Mouse (Mus musculus) gastrocnemius, postnatal 4 days (tissue): ENCODE measurements around the gene Gm26620. TPM values are rescaled to one million over a fixed set of nuclear protein-coding genes. Genes with fewer than 3 reads are reported as not detected.

ENCODE experiments used
- DNase-seq, 2 experiments: peaks; one replicate each; pipeline ENCODE4 v3.0.0; 2021 to 2022; ENCODE audit warnings: low spot score in 2 of 2, mixed read lengths in 2 of 2
- total RNA-seq, 2 experiments: library from RNA; stranded (reverse); gene quantifications; 2 replicates each; pipeline ENCODE4 v1.2.3; 2021

The Gm26620 gene
- total RNA-seq, 2 experiments from 2014 or later, result 0.59 to 0.67 TPM

DNA sequence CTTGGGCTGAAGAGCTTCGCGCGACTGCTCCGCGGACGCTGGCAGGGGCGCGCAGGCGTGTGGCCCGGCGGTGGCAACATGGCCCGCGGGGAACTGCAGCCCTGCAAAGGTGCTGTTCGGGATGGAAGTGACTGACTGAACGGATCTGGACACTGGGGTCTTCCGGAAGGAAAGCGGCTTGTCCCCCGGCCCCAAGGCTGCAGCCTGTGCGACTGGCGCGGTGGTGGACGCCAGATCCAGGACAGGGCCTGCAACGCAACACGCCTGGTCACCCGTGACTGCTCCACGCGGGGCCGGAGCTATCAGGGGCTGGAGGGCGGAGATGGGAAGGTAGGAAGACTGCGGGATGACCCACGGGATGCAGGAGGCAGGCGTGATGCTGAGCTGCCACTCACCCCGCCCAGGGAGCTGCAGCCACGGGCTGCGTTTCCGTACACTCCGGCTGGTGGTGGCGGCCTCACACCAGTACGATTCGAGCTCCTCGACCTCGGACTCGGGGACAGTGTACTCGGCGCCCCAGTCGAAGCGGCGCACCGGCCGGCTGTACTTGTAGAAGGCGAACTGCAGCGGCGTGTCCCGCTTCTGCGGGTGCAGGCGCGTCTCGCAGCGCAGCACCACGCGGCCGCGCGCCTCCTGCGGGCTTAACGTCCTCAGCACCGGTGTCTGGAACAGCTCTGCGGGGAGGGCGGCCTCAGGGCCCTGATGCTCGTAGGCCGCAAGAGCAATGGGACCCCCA is 22.8 kb downstream of the Gm26620 start:
- peak in 1 of 2 experiments; percentile 29 for DNase-seq

DNA sequence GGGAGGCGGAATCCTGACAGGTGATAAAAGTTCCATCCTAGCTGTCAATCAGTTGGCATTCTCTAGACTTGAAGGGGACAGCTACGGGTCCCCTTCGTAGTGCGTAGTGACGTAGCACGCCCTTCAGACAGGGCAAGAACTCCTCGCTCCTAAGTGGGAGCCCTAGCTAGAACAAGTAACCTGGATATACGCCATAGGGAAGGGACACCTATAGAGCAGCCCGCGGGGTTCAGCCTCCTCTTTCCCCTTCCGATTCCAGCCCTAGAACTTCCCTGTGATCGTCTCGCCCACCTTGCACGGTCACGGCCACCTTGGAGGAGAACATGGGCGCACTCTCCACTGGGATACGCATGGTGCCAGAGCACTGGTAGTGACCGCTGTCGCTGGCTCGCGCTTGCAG is 23.5 kb downstream of the Gm26620 start:
- DNase-seq, result no peak

DNA sequence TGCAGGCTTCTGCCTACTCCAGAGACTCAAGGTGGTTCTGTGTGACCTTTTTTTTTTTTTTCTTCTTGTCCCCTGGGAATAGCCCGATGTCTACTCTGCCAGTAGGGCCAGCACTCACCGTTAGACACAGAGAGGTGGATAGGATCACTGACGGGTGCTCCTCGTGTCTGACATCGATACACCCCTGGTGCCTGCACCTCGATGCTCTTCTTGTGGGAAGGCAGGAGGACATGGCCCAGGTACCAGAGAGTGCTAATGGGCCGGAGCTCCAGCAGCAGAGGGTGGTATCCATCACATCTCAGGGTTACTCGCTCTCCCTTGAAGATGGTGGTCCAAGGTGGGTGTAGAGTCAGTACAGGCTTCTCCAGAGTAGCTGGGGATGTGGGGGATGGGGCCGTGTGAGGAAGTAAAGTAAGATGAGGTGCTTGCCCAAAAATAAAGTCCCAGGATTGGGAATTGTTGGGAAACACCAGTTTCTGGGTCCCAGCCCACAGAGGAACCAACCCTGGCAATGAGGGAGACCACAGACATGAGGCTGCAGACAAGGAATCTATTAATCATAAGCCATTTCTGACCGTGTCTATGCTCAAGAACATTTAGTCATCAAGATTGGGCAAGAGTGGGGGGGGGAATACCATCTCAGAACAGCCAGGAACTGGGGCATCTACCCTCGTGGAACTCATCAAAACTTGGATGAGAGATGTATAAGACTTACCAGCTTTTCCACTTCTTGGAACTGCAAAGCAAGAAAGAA is 27.2 kb downstream of the Gm26620 start:
- no peak for DNase-seq

DNA sequence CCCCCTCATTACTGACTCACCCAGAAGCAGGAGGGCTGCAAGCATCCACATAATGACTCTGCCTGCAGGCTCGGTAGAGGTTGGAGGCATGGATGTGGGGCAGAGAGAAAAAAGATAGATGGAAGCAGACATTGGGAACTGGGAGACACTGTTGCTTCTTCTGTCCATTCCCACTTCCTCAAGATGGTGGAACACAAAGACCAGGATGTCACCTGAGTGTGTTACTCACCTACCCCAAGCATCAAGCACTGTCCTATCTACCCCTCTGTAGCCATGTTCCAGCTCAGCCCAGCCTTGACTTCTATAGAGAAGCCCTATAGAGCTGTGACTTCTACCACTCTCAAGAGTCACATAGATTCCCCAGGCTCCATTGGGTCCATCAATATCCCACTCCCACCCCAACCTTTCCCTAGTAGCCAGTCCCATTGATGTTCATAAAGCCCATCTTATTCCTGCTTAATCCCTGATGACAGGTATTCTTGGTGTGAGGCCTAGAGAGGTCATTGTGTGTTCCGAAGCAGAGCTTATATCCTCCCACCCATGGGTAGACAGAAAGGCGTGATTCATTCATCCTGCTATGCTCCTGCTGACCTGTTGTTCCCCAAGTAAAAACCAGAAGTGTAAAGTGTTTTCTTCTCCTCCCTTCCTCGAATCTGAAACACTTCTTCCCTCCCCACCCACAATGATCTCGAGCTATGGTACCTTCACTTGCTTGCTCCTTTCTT is 28.2 kb downstream of the Gm26620 start, which contains the start of gene Fcrlb:
Gene Fcrlb, minus strand, starts transcription at position 51 of the 725 bp plus-strand sequence.
- DNase-seq, result no peak

DNA sequence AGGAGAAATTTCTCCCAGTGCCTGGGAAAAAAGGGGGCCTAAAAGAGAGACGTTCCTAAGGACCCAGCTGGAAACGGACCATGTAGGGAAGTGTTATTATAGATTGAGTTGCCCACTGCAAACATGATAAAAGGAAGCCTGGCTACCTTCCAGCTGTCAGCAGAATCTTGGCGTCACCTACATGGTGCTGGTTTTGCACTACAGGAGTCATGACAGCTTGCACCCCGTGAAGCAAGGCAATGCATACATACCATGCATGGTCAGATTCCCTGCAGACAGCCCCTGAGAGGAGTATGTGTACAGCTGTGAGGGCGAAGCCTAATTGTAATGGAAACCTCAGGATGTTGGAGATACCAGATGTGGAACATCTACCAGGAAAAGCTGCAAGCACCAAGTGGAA is 30.8 kb downstream of the Gm26620 start:
- DNase-seq, result no peak

DNA sequence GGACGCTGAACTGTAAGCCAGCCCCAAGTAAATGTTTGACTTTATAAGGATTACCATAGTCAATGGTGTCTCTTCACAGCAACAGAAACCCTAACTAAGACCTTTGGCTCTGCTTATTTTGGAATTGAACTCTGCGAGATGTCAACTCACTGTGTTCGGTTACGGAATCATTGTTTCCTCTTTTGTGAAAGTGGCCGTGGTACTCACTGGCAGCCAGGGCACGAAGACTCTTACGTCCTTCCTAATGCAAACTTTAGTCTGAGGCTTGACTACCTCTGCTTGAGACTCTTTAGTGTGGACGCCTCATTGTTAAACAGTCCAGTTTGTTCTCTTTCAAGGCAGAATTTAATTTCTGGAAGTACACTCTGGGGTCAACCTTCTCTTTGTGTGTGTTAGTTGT is 34.4 kb downstream of the Gm26620 start:
- DNase-seq, result no peak

DNA sequence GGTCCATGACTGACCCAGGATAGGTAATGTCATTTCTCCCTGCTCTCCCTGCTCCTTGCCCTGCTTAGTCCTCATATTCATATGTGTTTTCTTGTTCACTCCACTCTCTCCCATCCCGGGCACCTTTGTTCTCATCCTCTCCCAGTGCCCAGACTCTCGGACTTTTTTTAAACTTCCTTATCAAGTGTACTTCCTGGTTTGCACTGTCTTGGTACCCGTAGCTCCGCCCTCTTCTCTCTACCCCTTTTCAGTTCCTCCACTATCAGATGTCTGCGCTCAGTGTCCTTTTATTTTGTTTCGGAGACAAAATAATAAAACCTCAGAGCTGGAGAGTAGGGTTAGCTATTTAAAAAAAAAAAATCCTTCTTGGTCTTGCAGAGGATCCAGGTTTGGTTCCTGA is 39.6 kb downstream of the Gm26620 start:
- no peak for DNase-seq

DNA sequence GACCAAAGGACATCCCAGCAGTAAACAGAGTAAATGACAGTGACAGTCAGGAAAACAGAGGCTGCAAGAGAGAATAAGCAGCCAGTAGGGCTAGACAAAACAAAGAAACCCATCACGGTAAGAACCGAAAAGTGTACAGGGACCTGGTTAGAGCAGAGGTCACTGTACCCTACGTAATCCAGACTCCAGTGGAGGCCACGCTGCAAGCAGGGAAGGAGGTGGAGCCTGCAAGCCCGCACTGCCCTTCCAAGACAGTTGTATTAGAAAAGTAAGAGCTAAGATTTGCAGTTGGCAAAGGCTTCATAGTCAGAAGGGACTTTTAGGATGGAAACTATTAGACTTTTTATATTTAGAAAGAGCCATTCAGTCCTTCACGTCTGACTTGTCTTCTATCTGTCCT is 42.1 kb downstream of the Gm26620 start:
- no peak for DNase-seq

DNA sequence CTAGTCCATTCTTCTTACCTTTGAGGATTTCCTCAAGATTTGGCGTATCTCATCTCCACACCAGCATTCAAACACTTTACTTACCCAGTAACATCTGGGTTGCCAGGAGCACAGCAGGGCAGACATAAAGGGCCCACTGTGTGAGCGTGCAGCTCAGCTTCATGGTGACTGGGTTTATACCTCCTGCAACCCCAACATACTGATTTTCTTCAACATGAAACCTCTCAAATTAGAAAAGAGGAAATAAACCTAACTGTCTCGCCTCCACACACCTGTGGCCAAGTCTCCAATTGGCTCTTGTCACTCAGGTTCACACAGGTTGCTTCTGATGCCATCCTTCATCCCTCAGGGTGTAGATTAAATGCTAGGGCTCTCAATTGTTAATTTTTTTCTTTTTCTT is 42.5 kb downstream of the Gm26620 start, which contains the start of gene Fcrla:
Gene Fcrla, minus strand, starts transcription at position 206 of the 400 bp plus-strand sequence.
- no peak for DNase-seq

DNA sequence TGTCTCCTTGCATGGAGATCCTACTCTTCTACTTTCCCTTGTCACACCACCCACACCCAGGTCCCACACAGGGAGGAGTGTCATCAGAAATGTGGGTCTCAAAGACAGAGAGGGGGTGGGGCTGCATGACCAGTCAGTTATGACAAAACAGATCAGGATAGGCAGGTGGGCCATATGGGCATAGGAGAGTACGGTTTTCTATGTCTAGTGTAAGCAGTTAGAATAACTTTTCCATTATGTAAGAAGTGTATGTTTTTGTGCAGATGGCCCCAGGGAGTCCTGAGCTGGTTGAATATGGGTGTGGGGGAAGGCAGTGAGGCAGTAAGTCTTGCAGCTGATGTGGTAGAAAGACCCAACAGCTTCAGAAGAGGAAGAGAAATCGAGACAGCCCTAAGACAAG is 43.6 kb downstream of the Gm26620 start:
- no peak for DNase-seq

DNA sequence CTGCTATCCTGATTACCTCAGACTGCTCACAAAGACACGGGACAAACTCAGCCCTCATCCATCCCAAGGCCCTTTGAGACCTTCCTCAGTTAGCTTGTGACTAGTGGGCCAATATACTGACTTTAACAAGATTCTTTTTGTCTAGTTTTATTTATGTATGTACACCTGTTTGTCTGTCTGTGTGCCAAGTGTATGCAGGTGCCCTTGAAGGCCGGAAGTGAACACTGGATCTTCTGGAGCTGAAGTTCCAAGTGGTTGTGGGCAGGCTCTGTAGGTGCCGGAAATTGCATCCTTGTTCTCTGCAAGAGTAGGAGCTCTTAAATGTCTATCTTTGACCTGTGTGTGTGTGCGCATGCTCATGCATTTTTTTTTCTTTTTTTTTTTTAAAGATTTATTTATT is 44.4 kb downstream of the Gm26620 start:
- DNase-seq, result no peak

DNA sequence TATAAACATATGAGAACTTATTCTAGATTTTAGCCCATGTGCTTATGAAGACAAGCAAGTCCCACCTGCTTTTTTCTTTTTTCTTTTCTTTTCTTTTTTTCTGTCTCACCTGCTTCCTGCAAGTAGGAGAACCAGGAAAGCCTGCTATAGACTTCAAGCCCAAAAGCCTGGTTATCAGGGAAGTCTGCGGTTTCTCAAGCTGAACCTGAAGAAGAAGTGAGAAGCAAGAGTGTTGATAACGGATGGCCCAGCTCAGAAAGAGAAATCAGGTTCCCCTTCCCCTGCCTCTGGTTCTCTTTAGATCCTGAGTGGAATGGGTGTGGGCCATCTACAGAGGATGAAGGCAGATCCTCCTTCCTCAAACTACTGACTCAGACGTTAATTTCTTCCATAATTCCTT is 47.2 kb downstream of the Gm26620 start:
- no peak for DNase-seq

DNA sequence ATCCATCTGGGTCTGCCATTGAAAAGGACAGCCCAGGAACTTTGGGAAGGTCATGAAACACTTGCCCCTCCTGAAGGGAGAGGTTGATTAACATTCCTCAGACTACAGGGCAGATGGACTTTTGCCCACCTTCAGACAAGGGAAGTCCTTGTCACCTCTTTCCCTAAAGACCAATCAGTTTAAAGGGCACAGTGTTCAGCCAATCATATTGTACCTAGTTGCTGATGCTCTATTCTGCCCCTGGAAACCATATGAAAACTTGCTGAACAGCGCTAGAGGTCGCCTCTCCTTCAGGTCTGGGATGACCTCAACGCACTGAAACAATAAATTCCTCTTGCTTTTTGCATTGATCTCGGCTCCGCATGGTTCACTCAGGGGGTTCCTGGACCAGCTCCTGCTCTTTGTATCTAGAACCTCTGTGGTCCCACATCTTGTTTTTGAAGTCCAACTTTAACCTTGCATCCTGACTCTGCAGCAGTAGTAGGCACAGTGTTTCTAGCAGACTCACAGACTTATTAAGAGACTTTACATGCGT is 48.6 kb downstream of the Gm26620 start:
- DNase-seq, result no peak

DNA sequence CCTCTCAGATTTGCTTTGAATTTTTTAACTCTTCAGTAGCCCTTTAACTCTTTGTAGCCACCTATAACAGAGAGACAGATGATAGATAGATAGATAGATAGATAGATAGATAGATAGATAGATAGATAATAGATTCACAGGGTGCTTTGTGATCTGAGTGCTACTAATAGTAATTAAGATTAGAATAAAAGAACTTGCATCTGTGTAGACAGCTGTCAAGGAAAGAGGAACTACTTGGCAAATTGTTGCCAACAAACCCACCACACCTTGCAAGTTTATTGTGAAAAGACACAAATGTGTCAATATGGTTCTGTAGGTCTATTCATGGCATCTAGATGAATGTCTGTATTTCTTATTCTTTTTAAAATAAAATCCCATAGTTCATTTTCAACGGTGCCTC is 49.1 kb downstream of the Gm26620 start:
- DNase-seq, result no peak

DNA sequence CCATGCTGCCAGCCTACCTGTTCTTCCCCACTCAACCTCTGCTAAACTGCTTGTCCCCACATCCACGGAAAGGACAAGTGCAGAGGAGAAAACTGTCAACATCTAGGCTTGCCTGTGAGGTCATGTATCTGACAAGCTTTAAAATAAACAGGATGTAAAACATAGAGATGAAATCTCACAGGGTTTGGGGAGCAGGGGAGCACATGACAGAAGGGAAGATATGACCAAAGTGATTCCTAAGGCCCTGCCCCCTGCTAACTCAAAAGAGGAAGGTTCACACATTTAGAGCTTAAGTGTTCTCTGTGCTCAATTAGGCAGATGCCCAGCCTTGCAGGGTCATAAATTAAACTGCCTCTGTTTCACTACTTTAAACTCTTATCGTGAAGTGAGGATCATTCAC is 49.5 kb downstream of the Gm26620 start:
- DNase-seq, result no peak

Other genes starting within 250 kb of the Gm26620 start
- gene Olfml2b, start 240.5 kb upstream of the Gm26620 start, total RNA-seq, result 10 to 100 TPM; 63.6 to 81.0 TPM
- gene Atf6, start 17.3 kb upstream of the Gm26620 start, total RNA-seq, result 10 to 100 TPM; 16.4 to 17.4 TPM
- 10 to 100 TPM; 13.4 to 13.8 TPM for gene Dusp12, start 475 bp downstream of the Gm26620 start, total RNA-seq
- not detected for gene Fcrlb, start 27.9 kb downstream of the Gm26620 start, total RNA-seq
- gene Fcrla, start 42.5 kb downstream of the Gm26620 start, total RNA-seq, result under 1 TPM; 0.26 to 0.61 TPM
- gene Fcgr2b, start 91.5 kb downstream of the Gm26620 start, total RNA-seq, result 10 to 100 TPM in 1 of 2 experiments, 1 to 10 TPM in 1; 8.9 to 11.9 TPM
- under 1 TPM; 0.37 to 0.62 TPM for gene Fcgr4, start 133.9 kb downstream of the Gm26620 start, total RNA-seq
- gene Fcgr3, start 179.9 kb downstream of the Gm26620 start, total RNA-seq, result 10 to 100 TPM; 15.7 to 16.8 TPM
- 1 to 10 TPM in 1 of 2 experiments, not detected in 1; 1.2 TPM for gene Cfap126, start 228.9 kb downstream of the Gm26620 start, total RNA-seq